ENCODE assay signal across 23 mouse cellular contexts in the genomic region with DNA sequence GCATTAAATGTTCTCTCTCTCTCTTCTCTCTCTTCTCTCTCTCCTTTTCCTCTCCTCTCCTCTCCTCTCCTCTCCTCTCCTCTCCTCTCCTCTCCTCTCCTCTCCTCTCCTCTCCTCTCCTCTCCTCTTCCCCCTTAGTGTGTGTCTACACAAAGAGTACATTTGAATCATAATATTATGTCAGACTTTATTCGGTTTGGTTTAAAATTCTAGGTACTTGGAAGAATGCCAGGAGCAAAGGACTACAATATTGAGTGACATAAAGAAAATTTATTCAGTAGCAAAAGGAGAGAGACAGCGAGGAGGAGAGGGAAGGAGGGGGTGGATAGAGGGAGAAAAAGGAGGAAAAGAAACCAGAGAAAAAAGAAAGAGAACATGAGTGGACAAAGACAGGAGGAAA. TPM values are rescaled to one million over a fixed set of nuclear protein-coding genes. Genes with fewer than 3 reads are reported as not detected.
"Had no signal": no experiment of that assay in that cellular context is flagged by ENCODE, and none has a peak within 500 bp of the region (broad histone marks: within the 10 kb centered on the region; RNA-seq: fewer than 3 reads in every experiment).

No protein-coding gene starts in this region.

- H3K4me1 ChIP-seq: limb, embryonic 12.5 days; limb, embryonic 15.5 days had no signal

- H3K4me3 ChIP-seq: limb, embryonic 12.5 days; limb, embryonic 15.5 days; midbrain, embryonic 13.5 days; myocyte; neural tube, embryonic 15.5 days had no signal

- ATAC-seq: liver, postnatal 0 days; lung, postnatal 0 days; midbrain, embryonic 13.5 days had no signal

- H3K9me3 ChIP-seq: limb, embryonic 12.5 days; limb, embryonic 15.5 days; midbrain, embryonic 13.5 days; neural tube, embryonic 15.5 days had no signal

- H3K27ac ChIP-seq: limb, embryonic 12.5 days; limb, embryonic 15.5 days; liver, embryonic 14.5 days; macrophage; midbrain, embryonic 13.5 days; neural tube, embryonic 15.5 days; stomach, postnatal 0 days had no signal

- H3K9ac ChIP-seq: limb, embryonic 12.5 days; limb, embryonic 15.5 days; liver, embryonic 14.5 days; liver, postnatal 0 days; lung, embryonic 14.5 days; midbrain, embryonic 13.5 days; neural tube, embryonic 15.5 days had no signal

- H3K4me2 ChIP-seq: limb, embryonic 12.5 days; limb, embryonic 15.5 days; liver, embryonic 11.5 days; lung, embryonic 14.5 days; midbrain, embryonic 13.5 days; neural tube, embryonic 15.5 days had no signal

- DNase-seq: kidney, adult 18-20 months; kidney, adult 9 months; kidney, postnatal 14 days; left cerebral cortex, postnatal 4 days; lung, embryonic 14.5 days; right cerebral cortex, adult 18-20 months; right cerebral cortex, postnatal 14 days; right cerebral cortex, postnatal 4 days; thymus, adult 2 months; thymus, postnatal 14 days; thymus, postnatal 4 days had no signal

- H3K36me3 ChIP-seq: limb, embryonic 12.5 days; midbrain, embryonic 13.5 days; neural tube, embryonic 15.5 days had no signal

- H3K27me3 ChIP-seq: limb, embryonic 12.5 days; limb, embryonic 15.5 days; midbrain, embryonic 13.5 days; neural tube, embryonic 15.5 days had no signal

RNA-seq across cellular contexts. Expression of gene Slc1a2, which starts 19.8 kb away (rescaled TPM):
- total RNA-seq: monocyte, adult 5-6 weeks had no signal
